Mouse (Mus musculus): ENCODE data around the gene Apc2. TPM values are rescaled to one million over a fixed set of nuclear protein-coding genes. Genes with fewer than 3 reads are reported as not detected.
A peak's percentile ranks its signal among the peaks of the same experiment; 100 is the strongest.

The Apc2 gene
- total and polyA plus RNA-seq, 3 experiments = 0.07 to 0.13 TPM; not detected in 1

DNA sequence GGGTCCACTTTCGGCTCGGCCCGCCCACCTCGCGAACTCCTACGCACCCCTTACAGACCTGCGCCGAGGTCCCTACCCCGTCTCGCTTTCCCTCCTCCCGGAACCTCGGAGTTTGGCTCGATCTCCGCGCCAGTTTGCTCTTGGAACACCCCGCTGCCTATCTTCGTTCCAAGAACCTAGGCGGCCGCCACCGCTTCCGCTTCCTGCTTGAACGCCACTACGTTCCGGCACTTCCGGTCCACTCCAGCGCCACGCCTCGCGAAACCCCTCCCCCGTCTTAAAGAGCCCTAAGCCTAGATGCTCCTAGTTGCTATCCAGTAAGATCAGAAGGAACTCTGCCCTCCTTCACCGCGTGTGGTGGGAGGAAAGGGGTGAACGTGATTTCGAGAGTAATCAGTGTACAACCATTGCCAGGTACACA, 24.6 kb downstream of the Apc2 start, which contains the start of gene 2310011J03Rik:
Gene 2310011J03Rik, minus strand, starts transcription at position 198 of the 421 bp plus-strand sequence.
- H3K36me3 ChIP-seq (replicated peaks in 1 of 2; ENCODE audit: control insufficient read depth in 1 of 2, insufficient read depth in 1 of 2, low read length in 1 of 2) = peaks cover 20 to 42% of the 10 kb centered on the region in 2 experiments
- peak within 1 kb of the TSS; percentile 65 for H3K9ac ChIP-seq (ENCODE audit: insufficient read depth, low read depth)
- peak within 1 kb of the TSS; percentile 76 to 96 (median 95) for H3K4me3 ChIP-seq (replicated peaks in 1 of 3; ENCODE audit: low read depth in 2 of 3, low read length in 2 of 3, poor library complexity in 1 of 3)
- peak within 1 kb of the TSS; percentile 81 for H3K27ac ChIP-seq (ENCODE audit: insufficient read depth, low read depth)
- peak within 1 kb of the TSS; percentile 68 for H3K4me2 ChIP-seq (ENCODE audit: insufficient read depth, low read depth, poor library complexity, severe bottlenecking)
- no peaks in the 10 kb centered on the region for H3K9me3 ChIP-seq (replicated peaks; ENCODE audit: low read length)
- in situ Hi-C loops (cut with MboI; ENCODE audit: low pct_ligation_motif_present, low pct_unique_long_range_greater_than_20kb, low sequenced_read_pairs) = no loop called here
- H3K4me1 ChIP-seq (ENCODE audit: control insufficient read depth in 1 of 2, insufficient read depth in 2 of 2) = peaks cover 43 to 48% of the 10 kb centered on the region in 2 experiments
- dilution Hi-C loops (cut with MboI; ENCODE audit: extremely low pct_ligation_motif_present, extremely low pct_unique_long_range_greater_than_20kb, low sequenced_read_pairs) = no loop called here
- peaks cover 9% of the 10 kb centered on the region for H3K27me3 ChIP-seq (replicated peaks)
- peak; percentile 96 for DNase-seq (ENCODE audit: extremely low read depth)
- TF ChIP-seq MXI1 (IDR thresholded peaks at IDR 0.05; ENCODE audit: low read depth, low read length) = peak; percentile 83
- peak; percentile 91 for TF ChIP-seq POLR2A (IDR thresholded peaks at IDR 0.05; ENCODE audit: low read depth, low read length)
- 0 out of 2 replicates have a peak, but pooled peaks have one; percentile 52 for TF ChIP-seq CHD1 (IDR thresholded peaks at IDR 0.05; ENCODE audit: low read depth, low read length)
- TF ChIP-seq SIN3A (IDR thresholded peaks at IDR 0.05; ENCODE audit: low read length) = peak; percentile 96
- TF ChIP-seq BHLHE40 (IDR thresholded peaks at IDR 0.05; ENCODE audit: low read depth, low read length) = peak; percentile 54
- no peak for TF ChIP-seq GABPA (IDR thresholded peaks at IDR 0.05; ENCODE audit: insufficient replicate concordance, low read depth, low read length)
- peak; percentile 77 for TF ChIP-seq CHD2 (IDR thresholded peaks at IDR 0.05; ENCODE audit: low read length)
- TF ChIP-seq USF2 (conservative IDR thresholded peaks at IDR 0.05; ENCODE audit: low read depth, low read length) = no peak
- no peak for TF ChIP-seq UBTF (IDR thresholded peaks at IDR 0.05; ENCODE audit: low read depth, low read length)
- TF ChIP-seq NELFE (IDR thresholded peaks at IDR 0.05; ENCODE audit: low read depth, low read length) = peak; percentile 95
- TF ChIP-seq POLR2AphosphoS2 (IDR thresholded peaks at IDR 0.05; ENCODE audit: low read depth, low read length) = peak; percentile 81; the same call in 1 of the 2 replicates
- peak; percentile 84 for TF ChIP-seq HCFC1 (IDR thresholded peaks at IDR 0.05; ENCODE audit: low read depth, low read length)
- no peak for TF ChIP-seq SMC3 (IDR thresholded peaks at IDR 0.05; ENCODE audit: low read depth, low read length)
- TF ChIP-seq NRF1 (IDR thresholded peaks at IDR 0.05; ENCODE audit: low read depth, low read length) = 0 out of 2 replicates have a peak, but pooled peaks have one; percentile 42
- peak; percentile 76 for TF ChIP-seq TBP (conservative IDR thresholded peaks at IDR 0.05; ENCODE audit: low read depth, low read length)
- peak; percentile 58; the same call in 1 of the 2 replicates for TF ChIP-seq MYC (IDR thresholded peaks at IDR 0.05; ENCODE audit: low read depth, low read length)
- TF ChIP-seq PAX5 (IDR thresholded peaks at IDR 0.05; ENCODE audit: low read length) = no peak
- 0 out of 2 replicates have a peak, but pooled peaks have one; percentile 54 for TF ChIP-seq KAT2A (IDR thresholded peaks at IDR 0.05; ENCODE audit: insufficient replicate concordance, low read length)
- TF ChIP-seq MAZ (IDR thresholded peaks at IDR 0.05; ENCODE audit: low read depth, low read length) = peak; percentile 91
- peak; percentile 99 for TF ChIP-seq ELF1 (IDR thresholded peaks at IDR 0.05; ENCODE audit: low read depth, low read length)
- no peak; the same call in 1 of the 2 replicates for TF ChIP-seq MEF2A (IDR thresholded peaks at IDR 0.05; ENCODE audit: borderline replicate concordance, low read depth, low read length)
- peak; percentile 76; the same call in 1 of the 2 replicates for TF ChIP-seq TCF12 (IDR thresholded peaks at IDR 0.05; ENCODE audit: low read depth, low read length)
- peak; percentile 90 for TF ChIP-seq ZMIZ1 (IDR thresholded peaks at IDR 0.05; ENCODE audit: low read depth, low read length)
- no peak for TF ChIP-seq JUND (conservative IDR thresholded peaks at IDR 0.05; ENCODE audit: low read depth, low read length)
- no peak for TF ChIP-seq USF1 (IDR thresholded peaks at IDR 0.05; ENCODE audit: low read depth, low read length)
- TF ChIP-seq ETS1 (conservative IDR thresholded peaks at IDR 0.05; ENCODE audit: low read depth, low read length) = no peak
- no peak for TF ChIP-seq ZNF384 (IDR thresholded peaks at IDR 0.05; ENCODE audit: low read depth, low read length)
- peak; percentile 26; the same call in 1 of the 2 replicates for TF ChIP-seq IRF4 (IDR thresholded peaks at IDR 0.05; ENCODE audit: low read depth, low read length)
- H3K79me2 ChIP-seq (replicated peaks; ENCODE audit: control insufficient read depth, extremely low read depth, insufficient read depth, poor library complexity, severe bottlenecking) = peaks cover 13% of the 10 kb centered on the region
